Mouse (Mus musculus) hindbrain, embryonic 13.5 days (tissue): ENCODE data around the gene Clcnka. TPM values are rescaled to one million over a fixed set of nuclear protein-coding genes. Genes with fewer than 3 reads are reported as not detected.

ENCODE experiments used
- ATAC-seq: fragments of 200-750 bp; cut with Nextera tagmentation; 2 replicates; pipeline ENCODE4 v1.8.0; 2017; ENCODE audit warnings: moderate TSS enrichment; ENCODE audit not compliant: low FRiP score
- H3K27ac ChIP-seq: fragments of 300-500 bp; sonication (generic); 2 replicates; pipeline ENCODE4 v1.5.1; 2015; ENCODE audit warnings: inconsistent platforms, mild to moderate bottlenecking, moderate library complexity
- H3K27me3 ChIP-seq: fragments of 300-500 bp; sonication (generic); 2 replicates; pipeline ENCODE4 v1.6.1; 2015; ENCODE audit warnings: mild to moderate bottlenecking, inconsistent platforms
- H3K36me3 ChIP-seq: fragments of 300-500 bp; sonication (generic); 2 replicates; pipeline ENCODE4 v1.6.1; 2015; ENCODE audit warnings: mild to moderate bottlenecking, inconsistent platforms
- H3K4me1 ChIP-seq: fragments of 300-500 bp; sonication (generic); replicated peaks from 2 replicates; pipeline ENCODE4 v1.6.1; 2015; ENCODE audit warnings: inconsistent platforms
- H3K4me2 ChIP-seq: fragments of 300-500 bp; sonication (generic); 2 replicates; pipeline ENCODE4 v1.6.1; 2015; ENCODE audit warnings: inconsistent platforms, mild to moderate bottlenecking, moderate library complexity
- H3K4me3 ChIP-seq: fragments of 300-500 bp; sonication (generic); 2 replicates; pipeline ENCODE4 v1.5.1; 2015; ENCODE audit warnings: mild to moderate bottlenecking, inconsistent platforms
- H3K9ac ChIP-seq: fragments of 300-500 bp; sonication (generic); 2 replicates; pipeline ENCODE4 v1.6.1; 2015; ENCODE audit warnings: mild to moderate bottlenecking, inconsistent platforms
- H3K9me3 ChIP-seq: fragments of 300-500 bp; sonication (generic); 2 replicates; pipeline ENCODE4 v1.6.1; 2016; ENCODE audit warnings: inconsistent platforms
- WGBS: fragments of 180-500 bp; shearing (Covaris S2); methylation state at CpG from one replicate; pipeline ENCODE4 v1.1.7; 2015; 5-methylcytosine and 5-hydroxymethylcytosine counted together
- polyA plus RNA-seq: library from polyadenylated mRNA; unstranded; fragments of >200 nt; fragmentation: Nextera tagmentation; extraction: Ambion mirVana; gene quantifications from 2 replicates; pipeline ENCODE4 v1.2.1, GENCODE M21; 2015

Gene Clcnka
- polyA plus RNA-seq, 1 experiment from 2014 or later = 0.16 TPM

DNA sequence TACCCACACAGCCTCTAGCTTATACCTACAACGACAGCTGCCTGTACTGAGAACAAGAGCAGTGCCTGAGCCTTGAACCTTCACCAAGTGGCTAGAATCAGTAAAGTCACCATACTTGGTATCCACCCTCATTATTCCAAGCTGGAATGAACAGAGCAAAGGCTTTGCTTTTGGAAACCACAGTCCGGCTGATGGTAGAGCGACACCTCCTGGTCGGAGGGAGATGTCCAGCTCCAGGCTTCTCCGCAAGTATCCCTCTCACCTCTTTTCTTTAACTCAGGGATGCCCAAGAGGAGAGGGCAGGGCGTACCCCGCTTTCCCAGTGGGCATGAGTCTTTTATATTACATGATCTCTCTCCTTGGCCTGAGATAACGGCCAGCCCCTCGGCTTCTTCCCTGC lies 31.3 kb upstream of the Clcnka start:
- Histone ChIP-seq H3K4me2 (no peak overlapping the region), H3K27ac (no peak overlapping the region), H3K4me3 (no peak overlapping the region), H3K4me1 (peaks cover 17% of the 10 kb centered on the region), H3K9ac (no peak overlapping the region), H3K9me3 (no peaks in the 10 kb centered on the region), H3K27me3 (peaks cover 17% of the 10 kb centered on the region), H3K36me3 (no peaks in the 10 kb centered on the region)
- 49% methylated on average over 9 of the region's 9 CpGs for WGBS
- no peak for ATAC-seq

DNA sequence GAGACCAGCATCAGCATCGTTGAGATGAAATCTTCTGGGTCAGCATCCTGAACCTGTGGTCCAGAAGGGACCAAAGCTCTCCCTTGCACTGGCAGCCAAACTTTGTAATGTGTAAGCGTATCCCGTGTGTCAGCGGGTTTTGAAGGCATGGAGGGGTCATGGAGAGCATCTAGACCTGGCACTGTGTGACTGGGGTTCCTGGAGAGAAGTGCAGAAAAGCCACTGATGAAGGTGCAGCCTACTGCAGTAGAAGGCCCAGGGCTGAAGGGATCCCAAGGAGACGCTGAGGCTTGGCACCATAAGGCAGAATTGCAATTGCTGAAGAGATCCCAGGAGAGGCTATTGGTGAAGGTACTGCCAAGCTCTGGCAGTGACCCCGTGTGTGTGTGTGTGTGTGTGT lies 30.9 kb upstream of the Clcnka start:
- no peaks in the 10 kb centered on the region for H3K9me3 ChIP-seq
- no peak for ATAC-seq
- no peak overlapping the region for H3K4me3 ChIP-seq
- no peak overlapping the region for H3K27ac ChIP-seq
- 75% methylated on average over 6 of the region's 6 CpGs for WGBS
- no peak overlapping the region for H3K4me2 ChIP-seq
- H3K4me1 ChIP-seq = peaks cover 18% of the 10 kb centered on the region
- peaks cover 20% of the 10 kb centered on the region for H3K27me3 ChIP-seq
- no peak overlapping the region for H3K9ac ChIP-seq
- H3K36me3 ChIP-seq = no peaks in the 10 kb centered on the region

DNA sequence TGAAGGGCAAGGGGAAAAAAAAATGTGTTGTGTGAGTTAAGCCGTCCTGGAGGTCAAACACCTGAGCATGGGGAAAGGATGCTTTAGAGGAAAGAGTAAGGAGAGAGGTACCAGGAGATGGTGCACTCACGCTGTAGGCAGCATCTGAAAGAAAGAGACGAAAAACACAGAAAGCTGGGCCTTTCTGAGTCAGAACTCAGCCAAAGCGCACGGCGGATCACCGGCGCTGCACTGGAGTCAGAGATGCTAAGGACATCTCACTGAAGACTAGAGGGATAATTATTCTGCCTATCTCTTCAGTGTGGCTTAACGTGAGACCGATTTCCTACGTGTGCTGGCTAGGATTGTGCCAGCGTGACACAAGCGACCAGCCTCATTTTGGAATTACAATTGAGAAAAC lies 29.4 kb upstream of the Clcnka start:
- WGBS = 83% methylated on average over 13 of the region's 13 CpGs
- no peak overlapping the region for H3K4me3 ChIP-seq

DNA sequence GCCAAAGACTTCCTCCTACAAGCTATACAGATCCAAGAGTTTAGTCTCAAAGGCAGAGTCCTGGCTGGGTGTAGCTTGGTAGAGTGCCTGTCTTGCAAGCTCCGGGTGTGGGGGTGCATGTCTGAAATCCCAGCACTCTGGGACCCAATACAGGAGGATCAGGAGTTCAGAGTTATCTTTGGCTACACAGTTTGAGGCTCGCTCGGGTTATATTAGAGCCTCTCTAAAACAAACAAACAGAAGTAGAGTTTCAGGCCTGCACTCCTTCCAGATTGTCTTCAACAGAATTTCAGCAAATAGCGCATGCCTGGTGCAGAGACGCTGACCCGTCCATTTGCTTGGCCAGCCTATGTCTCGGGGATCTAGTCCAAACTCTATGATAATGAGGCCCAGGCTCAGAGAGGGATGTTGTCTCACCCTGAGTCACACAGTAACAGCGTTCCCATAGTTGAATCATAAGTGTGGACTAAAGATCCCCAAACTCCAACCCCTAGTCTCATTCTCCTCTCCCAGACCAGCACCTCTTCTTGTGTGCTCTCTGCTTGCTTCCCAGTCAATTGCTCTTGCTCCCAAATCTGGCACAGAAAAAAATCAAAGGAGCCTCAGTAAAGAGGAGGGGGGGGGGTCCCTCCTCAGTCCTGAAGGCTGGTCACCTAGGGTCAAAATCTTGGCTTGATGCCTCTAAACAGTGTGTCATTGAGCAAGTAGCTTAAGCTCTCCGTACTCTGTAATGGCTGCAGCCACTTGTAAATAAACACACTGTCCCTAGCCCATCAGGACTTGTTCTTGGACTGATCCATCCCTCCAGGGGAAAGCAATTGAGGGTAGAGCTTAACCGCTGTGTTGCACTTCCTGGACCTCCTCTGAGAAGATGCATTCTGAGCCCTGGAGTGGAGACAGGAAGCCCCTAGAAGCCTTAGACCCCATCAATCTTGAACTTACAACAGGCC lies 28.5 kb upstream of the Clcnka start:
- no peak overlapping the region; the same call in 1 of the 2 replicates for H3K4me2 ChIP-seq
- ATAC-seq = no peak
- no peak overlapping the region for H3K27ac ChIP-seq
- no peak overlapping the region for H3K9ac ChIP-seq
- no peaks in the 10 kb centered on the region for H3K36me3 ChIP-seq
- peaks cover 18% of the 10 kb centered on the region for H3K4me1 ChIP-seq
- no peaks in the 10 kb centered on the region for H3K9me3 ChIP-seq
- H3K4me3 ChIP-seq = no peak overlapping the region
- WGBS = 85% methylated on average over 10 of the region's 10 CpGs
- H3K27me3 ChIP-seq = peaks cover 36% of the 10 kb centered on the region

More for the DNA sequence above, 29.4 kb upstream of the Clcnka start:
- Histone ChIP-seq H3K9me3 (no peaks in the 10 kb centered on the region), H3K4me2 (no peak overlapping the region), H3K27me3 (peaks cover 31% of the 10 kb centered on the region), H3K36me3 (no peaks in the 10 kb centered on the region), H3K4me1 (peaks cover 18% of the 10 kb centered on the region), H3K9ac (no peak overlapping the region), H3K27ac (no peak overlapping the region)
- ATAC-seq = no peak

DNA sequence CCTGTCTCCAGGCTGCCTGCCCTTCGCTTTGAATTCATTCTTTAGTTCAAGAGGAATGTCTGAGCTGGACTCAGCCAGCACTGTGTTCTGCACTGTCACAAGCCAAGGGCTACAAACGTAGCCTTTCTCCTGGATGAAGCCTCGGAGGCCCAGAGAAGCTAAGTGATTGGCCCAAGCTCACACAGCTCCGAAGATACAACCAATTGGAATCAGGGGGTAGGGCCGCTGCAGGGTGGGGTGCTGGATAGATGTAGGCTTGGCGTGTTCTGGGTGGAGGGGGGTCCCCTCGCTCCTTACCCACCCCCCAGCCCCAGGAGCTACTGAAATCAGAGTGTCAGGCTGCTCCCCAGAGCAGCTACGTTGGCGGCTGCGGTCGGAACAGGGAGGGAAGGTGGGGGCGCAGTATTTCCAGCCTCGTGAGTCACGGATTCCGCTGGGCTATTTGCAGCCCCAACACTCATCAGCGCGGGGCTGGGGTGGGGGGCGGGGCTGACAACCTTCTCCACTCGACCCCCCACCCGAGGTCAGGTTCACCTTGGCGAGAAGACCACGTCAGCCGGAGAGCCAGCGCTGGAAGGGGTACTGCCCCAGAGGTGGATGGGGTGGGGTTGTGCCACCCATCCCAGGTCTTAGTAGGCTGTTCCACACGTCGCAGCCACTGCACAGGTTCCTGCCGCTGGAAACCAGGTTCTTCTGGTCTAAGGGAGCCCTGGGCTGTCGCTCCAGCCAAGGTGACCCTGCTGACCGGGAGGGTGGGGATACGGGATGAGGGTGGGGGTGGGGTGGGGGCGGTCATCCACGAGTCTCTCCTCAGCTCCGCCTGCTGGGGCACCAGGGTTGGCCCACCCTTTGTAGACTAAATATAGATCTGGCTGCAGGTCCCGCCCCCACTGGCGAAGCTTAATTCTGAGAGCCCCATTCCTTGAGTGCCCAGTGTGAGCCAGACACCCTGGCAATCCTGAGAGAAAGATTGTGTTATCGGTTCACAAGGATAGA lies 27.3 kb upstream of the Clcnka start:
- H3K4me2 ChIP-seq = peak overlapping the region; percentile 72
- H3K4me3 ChIP-seq = peak overlapping the region; percentile 46
- H3K27ac ChIP-seq = no peak overlapping the region; the same call in 1 of the 2 replicates
- no peaks in the 10 kb centered on the region for H3K9me3 ChIP-seq
- no peaks in the 10 kb centered on the region for H3K36me3 ChIP-seq
- 6% methylated on average over 36 of the region's 36 CpGs for WGBS
- H3K9ac ChIP-seq = peak overlapping the region; percentile 77
- peaks cover 36% of the 10 kb centered on the region for H3K27me3 ChIP-seq
- ATAC-seq = peak; percentile 94
- peaks cover 18% of the 10 kb centered on the region for H3K4me1 ChIP-seq

DNA sequence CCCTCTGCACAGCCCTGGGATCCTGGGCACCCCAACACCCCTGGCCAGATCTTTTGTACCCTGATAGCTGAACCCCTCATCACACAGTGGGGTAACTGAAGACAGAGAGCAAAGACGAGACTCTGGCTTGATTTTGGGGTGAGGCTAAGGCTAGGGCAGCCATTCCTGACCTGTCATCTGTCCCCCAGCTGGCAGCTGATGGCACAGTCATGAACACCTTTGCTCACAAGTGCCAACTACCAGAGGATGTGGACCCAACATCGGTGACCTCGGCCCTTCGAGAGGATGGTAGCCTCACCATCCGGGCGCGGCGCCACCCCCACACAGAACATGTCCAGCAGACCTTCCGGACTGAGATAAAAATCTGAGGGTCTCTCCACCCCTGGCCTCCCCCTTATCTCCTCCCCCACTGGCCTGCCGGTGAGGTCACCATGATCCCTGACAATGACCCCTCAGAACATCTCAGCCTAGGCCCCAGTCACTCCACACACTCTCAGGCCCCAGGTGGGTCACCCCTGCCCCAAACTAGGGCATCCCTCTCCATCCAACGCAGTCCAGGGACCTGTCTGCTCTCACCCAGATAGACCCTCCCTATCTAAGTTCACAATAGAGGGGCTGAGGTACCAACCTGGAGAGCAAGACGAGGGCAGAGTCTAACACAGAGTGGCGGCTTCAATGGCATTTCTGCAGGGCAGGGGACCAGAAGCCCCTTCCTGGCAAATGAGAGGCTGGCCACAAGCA lies 25.3 kb upstream of the Clcnka start:
- Histone ChIP-seq H3K9me3 (no peaks in the 10 kb centered on the region), H3K4me2 (no peak overlapping the region), H3K9ac (no peak overlapping the region), H3K4me1 (peaks cover 18% of the 10 kb centered on the region), H3K27me3 (peaks cover 32% of the 10 kb centered on the region), H3K4me3 (no peak overlapping the region), H3K27ac (no peak overlapping the region), H3K36me3 (no peaks in the 10 kb centered on the region)
- whole genome bisulfite sequencing = 90% methylated on average over 13 of the region's 13 CpGs
- no peak for ATAC-seq

DNA sequence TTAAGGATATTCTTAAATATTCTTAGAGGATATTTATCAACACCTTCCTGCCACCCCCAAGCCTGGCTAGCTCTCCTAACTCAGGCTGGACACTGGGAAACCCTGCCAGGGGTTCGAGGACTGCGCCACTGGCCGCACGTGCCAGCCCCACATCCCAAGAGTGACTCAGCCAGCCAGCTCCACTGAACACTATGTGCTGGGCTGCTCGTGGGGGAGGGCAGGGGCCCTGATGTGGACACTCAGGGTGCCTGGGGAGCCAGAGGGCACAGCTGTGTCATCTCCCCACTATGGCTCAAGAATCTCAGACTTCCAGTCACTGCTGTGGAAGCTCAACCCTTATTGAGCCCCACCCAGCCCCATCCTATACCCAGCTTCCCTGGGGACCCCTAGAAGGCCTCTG lies 24.8 kb upstream of the Clcnka start:
- ATAC-seq = no peak
- 81% methylated on average over 5 of the region's 5 CpGs for WGBS
- H3K27me3 ChIP-seq = peaks cover 32% of the 10 kb centered on the region

DNA sequence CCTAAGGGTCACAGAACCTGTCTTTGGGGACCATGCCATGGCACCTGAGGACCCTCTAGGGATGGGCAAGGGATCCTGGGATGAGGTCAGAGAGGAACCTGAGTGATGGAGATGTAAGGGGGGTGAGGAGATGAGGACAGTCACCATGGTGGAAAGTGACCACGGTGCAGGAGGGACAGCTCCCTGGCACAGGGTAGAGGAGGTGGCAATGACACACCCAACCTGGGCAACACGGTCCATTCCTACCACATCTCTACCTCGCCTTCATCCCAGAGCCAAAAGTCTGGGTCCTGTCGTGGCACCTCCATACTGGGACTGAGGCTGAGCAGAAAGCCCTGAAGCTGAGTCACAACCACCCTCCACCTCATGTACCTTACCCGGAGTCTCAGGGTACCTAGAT lies 24.3 kb upstream of the Clcnka start:
- H3K27me3 ChIP-seq = peaks cover 32% of the 10 kb centered on the region
- H3K4me2 ChIP-seq = no peak overlapping the region
- ATAC-seq = no peak
- H3K9ac ChIP-seq = no peak overlapping the region
- no peak overlapping the region for H3K27ac ChIP-seq
- H3K4me3 ChIP-seq = no peak overlapping the region
- no peaks in the 10 kb centered on the region for H3K36me3 ChIP-seq
- H3K4me1 ChIP-seq = peaks cover 18% of the 10 kb centered on the region
- H3K9me3 ChIP-seq = no peaks in the 10 kb centered on the region
- WGBS = 89% methylated on average over 5 of the region's 5 CpGs

More for the DNA sequence above, 24.8 kb upstream of the Clcnka start:
- H3K36me3 ChIP-seq = no peaks in the 10 kb centered on the region
- no peaks in the 10 kb centered on the region for H3K9me3 ChIP-seq
- no peak overlapping the region for H3K4me2 ChIP-seq
- peaks cover 18% of the 10 kb centered on the region for H3K4me1 ChIP-seq
- H3K9ac ChIP-seq = no peak overlapping the region
- no peak overlapping the region for H3K27ac ChIP-seq
- no peak overlapping the region for H3K4me3 ChIP-seq

DNA sequence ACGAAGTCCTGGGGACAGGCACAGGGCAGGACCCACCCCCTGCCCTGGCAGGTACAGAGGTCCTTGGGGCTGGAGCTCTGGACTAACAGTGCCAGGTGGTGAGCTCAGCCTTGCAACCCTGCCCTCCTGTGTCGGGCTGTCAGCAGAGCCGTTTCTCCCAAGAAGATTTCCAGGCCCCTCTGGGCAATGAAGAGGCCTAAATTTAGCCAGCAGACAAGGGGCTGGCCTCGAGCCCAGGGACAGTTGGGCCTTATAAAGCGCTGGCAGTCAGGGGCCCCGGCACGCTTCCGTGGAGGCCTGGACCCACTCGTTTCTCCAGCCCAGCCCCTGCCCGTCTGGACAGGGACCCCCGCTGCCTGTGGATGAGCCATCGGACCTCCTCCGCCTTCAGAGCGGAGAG lies 22.9 kb upstream of the Clcnka start:
- Histone ChIP-seq H3K9ac (no peak overlapping the region), H3K4me1 (peaks cover 17% of the 10 kb centered on the region), H3K4me2 (no peak overlapping the region), H3K36me3 (no peaks in the 10 kb centered on the region), H3K9me3 (no peaks in the 10 kb centered on the region), H3K27me3 (peaks cover 21% of the 10 kb centered on the region), H3K27ac (no peak overlapping the region), H3K4me3 (no peak overlapping the region)
- no peak for ATAC-seq
- WGBS = 75% methylated on average over 14 of the region's 14 CpGs

DNA sequence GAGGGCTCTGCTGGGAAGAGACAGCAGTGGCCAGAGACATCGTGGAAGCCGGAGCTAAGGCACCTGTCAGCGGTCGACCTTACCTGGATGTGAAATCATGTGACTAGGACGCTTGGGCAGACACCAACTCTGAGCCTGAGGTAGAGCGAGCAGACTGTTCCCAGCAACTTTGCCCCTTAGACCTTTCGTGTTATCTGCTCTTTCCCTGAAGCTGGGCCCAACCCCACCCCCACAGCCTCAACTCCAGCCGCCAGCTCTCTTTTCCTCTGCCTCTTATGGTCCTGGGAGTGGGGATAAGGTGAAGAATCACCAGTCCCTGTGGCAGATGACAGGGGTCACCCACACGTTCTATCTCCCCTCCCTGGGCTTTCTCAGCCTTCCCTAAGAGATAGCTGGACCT lies 22.4 kb upstream of the Clcnka start:
- Histone ChIP-seq H3K4me2 (no peak overlapping the region), H3K36me3 (no peaks in the 10 kb centered on the region), H3K9ac (no peak overlapping the region), H3K4me3 (no peak overlapping the region), H3K27me3 (peaks cover 21% of the 10 kb centered on the region), H3K4me1 (peaks cover 11% of the 10 kb centered on the region), H3K9me3 (no peaks in the 10 kb centered on the region), H3K27ac (no peak overlapping the region)
- no peak for ATAC-seq
- WGBS = 59% methylated on average over 9 of the region's 9 CpGs

DNA sequence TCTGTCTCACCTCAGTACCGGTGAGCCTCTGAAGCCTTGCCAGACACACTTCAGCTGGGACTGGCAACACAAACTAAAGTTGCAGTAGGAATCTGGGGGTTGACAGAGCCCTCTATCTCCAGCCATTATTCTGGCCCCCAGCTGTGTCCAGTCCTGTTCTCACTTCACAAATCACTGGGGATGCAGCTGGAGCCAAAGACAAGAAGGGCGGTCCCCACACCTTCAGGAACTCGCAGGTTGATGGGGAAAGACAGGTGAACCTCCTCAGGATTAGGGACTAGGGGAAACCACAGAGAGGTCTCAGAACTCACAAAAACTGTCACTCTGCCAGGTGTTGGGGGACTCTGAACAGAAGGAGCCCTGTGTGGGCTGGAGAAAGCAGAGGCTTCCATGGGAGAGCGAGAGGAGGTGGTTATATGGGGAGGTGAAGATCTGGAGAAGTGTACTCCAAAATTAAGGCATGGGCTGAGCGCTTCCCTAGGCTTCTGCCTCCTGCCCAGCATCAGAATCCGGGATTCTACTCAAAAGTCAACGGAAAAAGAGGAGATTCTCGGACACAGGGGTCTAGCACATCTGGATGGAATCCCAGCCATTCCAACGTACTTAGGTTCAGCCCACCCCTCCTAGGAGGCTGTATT lies 21.8 kb upstream of the Clcnka start, which contains the start of gene Hspb7:
TSS of gene Hspb7 (plus strand) at position 588 of the 638 bp plus-strand sequence.
- Histone ChIP-seq H3K27ac (no peak within 1 kb of the TSS), H3K27me3 (peaks cover 21% of the 10 kb centered on the region), H3K4me2 (no peak within 1 kb of the TSS), H3K4me1 (peaks cover 6% of the 10 kb centered on the region; the same call in 1 of the 2 replicates), H3K9ac (no peak within 1 kb of the TSS), H3K9me3 (no peaks in the 10 kb centered on the region), H3K4me3 (no peak within 1 kb of the TSS), H3K36me3 (no peaks in the 10 kb centered on the region)
- no peak for ATAC-seq
- 58% methylated on average over 9 of the region's 9 CpGs for WGBS
